Mouse (Mus musculus) stomach, embryonic 14.5 days (tissue): Measurements from ENCODE around the gene Rnf32. TPM values are rescaled to one million over a fixed set of nuclear protein-coding genes. Genes with fewer than 3 reads are reported as not detected.

Experiments used
- polyA plus RNA-seq: library from polyadenylated mRNA; unstranded; fragments of >200 nt; fragmentation: Nextera tagmentation; extraction: Ambion mirVana; gene quantifications from 2 replicates; pipeline ENCODE4 v1.2.1, GENCODE M21; 2014

Rnf32 gene
- polyA plus RNA-seq, 1 experiment from 2014 or later: 10.8 TPM

Other genes with a start within 250 kb of the Rnf32 start
- gene Lmbr1, start 182.4 kb downstream of the Rnf32 start, polyA plus RNA-seq: 12.9 and 14.2 TPM in 2 replicates
- gene Nom1, start 238.7 kb downstream of the Rnf32 start, polyA plus RNA-seq: 19.0 and 23.4 TPM in 2 replicates